Mouse (Mus musculus): Measurements from ENCODE around the gene Gucy2g. TPM values are rescaled to one million over a fixed set of nuclear protein-coding genes. Genes with fewer than 3 reads are reported as not detected.

Gucy2g gene
- polyA plus RNA-seq, 1 experiment from 2014 or later: 0.04 TPM

- H3K27ac ChIP-seq (ENCODE audit: low read length): 0 out of 2 replicates have a peak overlapping the region, but pooled peaks have one; percentile 12
- 46% methylated on average over 8 of the region's 8 CpGs for WGBS
Measured at GRCm38 (mm10) chr19:55232136-55232535, 8.9 kb downstream of the Gucy2g start.

GRCm38 (mm10) chr19:55231081-55231480 lies 10.0 kb downstream of the Gucy2g start:
- ATAC-seq: no peak
- no peak overlapping the region for H3K4me2 ChIP-seq (ENCODE audit: low read depth, low read length)
- H3K4me3 ChIP-seq (ENCODE audit: low read length): no peak overlapping the region
- no peaks in the 10 kb centered on the region for H3K9me3 ChIP-seq (ENCODE audit: control insufficient read depth, low read length)
- H3K9ac ChIP-seq (ENCODE audit: low read depth, low read length): no peak overlapping the region
- H3K27me3 ChIP-seq (replicated peaks; ENCODE audit: control insufficient read depth, insufficient read depth, low read length): no peaks in the 10 kb centered on the region
- WGBS: 75% methylated on average over 10 of the region's 10 CpGs
- H3K27ac ChIP-seq (ENCODE audit: low read length): peak overlapping the region; percentile 5; the same call in 1 of the 2 replicates
- no peaks in the 10 kb centered on the region for H3K36me3 ChIP-seq (ENCODE audit: control insufficient read depth, insufficient read depth, low read length)
- no peaks in the 10 kb centered on the region for H3K4me1 ChIP-seq (ENCODE audit: control insufficient read depth, insufficient read depth, low read length)

More at GRCm38 (mm10) chr19:55232136-55232535, 8.9 kb downstream of the Gucy2g start:
- Histone ChIP-seq H3K36me3 (ENCODE audit: control insufficient read depth, insufficient read depth, low read length) (no peaks in the 10 kb centered on the region), H3K4me3 (ENCODE audit: low read length) (no peak overlapping the region), H3K9me3 (ENCODE audit: control insufficient read depth, low read length) (no peaks in the 10 kb centered on the region), H3K27me3 (replicated peaks; ENCODE audit: control insufficient read depth, insufficient read depth, low read length) (no peaks in the 10 kb centered on the region), H3K9ac (ENCODE audit: low read depth, low read length) (no peak overlapping the region), H3K4me1 (ENCODE audit: control insufficient read depth, insufficient read depth, low read length) (no peaks in the 10 kb centered on the region), H3K4me2 (ENCODE audit: low read depth, low read length) (no peak overlapping the region)
- ATAC-seq: peak; percentile 91

- H3K4me3 ChIP-seq (ENCODE audit: low read length): no peak overlapping the region
- H3K9ac ChIP-seq (ENCODE audit: low read depth, low read length): no peak overlapping the region
- no peak for ATAC-seq
- no peak overlapping the region for H3K27ac ChIP-seq (ENCODE audit: low read length)
- no peaks in the 10 kb centered on the region for H3K36me3 ChIP-seq (ENCODE audit: control insufficient read depth, insufficient read depth, low read length)
- H3K4me1 ChIP-seq (ENCODE audit: control insufficient read depth, insufficient read depth, low read length): no peaks in the 10 kb centered on the region
- 0 out of 2 replicates have a peak, but pooled peaks cover 3% of the 10 kb centered on the region for H3K27me3 ChIP-seq (replicated peaks; ENCODE audit: control insufficient read depth, insufficient read depth, low read length)
- no peaks in the 10 kb centered on the region for H3K9me3 ChIP-seq (ENCODE audit: control insufficient read depth, low read length)
- 84% methylated on average over 7 of the region's 7 CpGs for WGBS
- no peak overlapping the region for H3K4me2 ChIP-seq (ENCODE audit: low read depth, low read length)
Measured at GRCm38 (mm10) chr19:55227135-55227534, 13.9 kb downstream of the Gucy2g start.

GRCm38 (mm10) chr19:55226621-55227020 lies 14.4 kb downstream of the Gucy2g start:
- Histone ChIP-seq H3K36me3 (ENCODE audit: control insufficient read depth, insufficient read depth, low read length) (no peaks in the 10 kb centered on the region), H3K4me2 (ENCODE audit: low read depth, low read length) (no peak overlapping the region), H3K4me3 (ENCODE audit: low read length) (no peak overlapping the region), H3K27ac (ENCODE audit: low read length) (no peak overlapping the region), H3K9ac (ENCODE audit: low read depth, low read length) (no peak overlapping the region), H3K4me1 (ENCODE audit: control insufficient read depth, insufficient read depth, low read length) (no peaks in the 10 kb centered on the region), H3K27me3 (replicated peaks; ENCODE audit: control insufficient read depth, insufficient read depth, low read length) (0 out of 2 replicates have a peak, but pooled peaks cover 3% of the 10 kb centered on the region), H3K9me3 (ENCODE audit: control insufficient read depth, low read length) (no peaks in the 10 kb centered on the region)
- 74% methylated on average over 5 of the region's 5 CpGs for WGBS
- no peak for ATAC-seq

GRCm38 (mm10) chr19:55222268-55222667 lies 18.8 kb downstream of the Gucy2g start:
- Histone ChIP-seq H3K4me3 (ENCODE audit: low read length) (no peak overlapping the region), H3K9ac (ENCODE audit: low read depth, low read length) (no peak overlapping the region), H3K27me3 (replicated peaks; ENCODE audit: control insufficient read depth, insufficient read depth, low read length) (0 out of 2 replicates have a peak, but pooled peaks cover 3% of the 10 kb centered on the region), H3K9me3 (ENCODE audit: control insufficient read depth, low read length) (no peaks in the 10 kb centered on the region), H3K36me3 (ENCODE audit: control insufficient read depth, insufficient read depth, low read length) (no peaks in the 10 kb centered on the region), H3K27ac (ENCODE audit: low read length) (no peak overlapping the region), H3K4me2 (ENCODE audit: low read depth, low read length) (no peak overlapping the region), H3K4me1 (ENCODE audit: control insufficient read depth, insufficient read depth, low read length) (peaks cover 8% of the 10 kb centered on the region)
- 91% methylated on average over 9 of the region's 9 CpGs for WGBS
- no peak for ATAC-seq

GRCm38 (mm10) chr19:55221208-55221607 lies 19.8 kb downstream of the Gucy2g start:
- WGBS: 83% methylated on average over 6 of the region's 6 CpGs

GRCm38 (mm10) chr19:55219359-55219758 lies 21.7 kb downstream of the Gucy2g start:
- Histone ChIP-seq H3K4me3 (ENCODE audit: low read length) (no peak overlapping the region), H3K9me3 (ENCODE audit: control insufficient read depth, low read length) (no peaks in the 10 kb centered on the region), H3K36me3 (ENCODE audit: control insufficient read depth, insufficient read depth, low read length) (no peaks in the 10 kb centered on the region), H3K9ac (ENCODE audit: low read depth, low read length) (no peak overlapping the region; the same call in 1 of the 2 replicates), H3K27me3 (replicated peaks; ENCODE audit: control insufficient read depth, insufficient read depth, low read length) (no peaks in the 10 kb centered on the region), H3K27ac (ENCODE audit: low read length) (no peak overlapping the region), H3K4me2 (ENCODE audit: low read depth, low read length) (no peak overlapping the region), H3K4me1 (ENCODE audit: control insufficient read depth, insufficient read depth, low read length) (peaks cover 8% of the 10 kb centered on the region)
- WGBS: 71% methylated on average over 8 of the region's 8 CpGs
- ATAC-seq: 0 out of 2 replicates have a peak, but pooled peaks have one; percentile 22

More at GRCm38 (mm10) chr19:55221208-55221607, 19.8 kb downstream of the Gucy2g start:
- no peaks in the 10 kb centered on the region for H3K36me3 ChIP-seq (ENCODE audit: control insufficient read depth, insufficient read depth, low read length)
- no peak overlapping the region for H3K9ac ChIP-seq (ENCODE audit: low read depth, low read length)
- H3K27ac ChIP-seq (ENCODE audit: low read length): no peak overlapping the region
- 0 out of 2 replicates have a peak, but pooled peaks cover 3% of the 10 kb centered on the region for H3K27me3 ChIP-seq (replicated peaks; ENCODE audit: control insufficient read depth, insufficient read depth, low read length)
- no peak overlapping the region for H3K4me2 ChIP-seq (ENCODE audit: low read depth, low read length)
- no peaks in the 10 kb centered on the region for H3K9me3 ChIP-seq (ENCODE audit: control insufficient read depth, low read length)
- peaks cover 8% of the 10 kb centered on the region for H3K4me1 ChIP-seq (ENCODE audit: control insufficient read depth, insufficient read depth, low read length)
- no peak overlapping the region for H3K4me3 ChIP-seq (ENCODE audit: low read length)
- no peak for ATAC-seq

GRCm38 (mm10) chr19:55218741-55219221 lies 22.3 kb downstream of the Gucy2g start:
- peaks cover 8% of the 10 kb centered on the region for H3K4me1 ChIP-seq (ENCODE audit: control insufficient read depth, insufficient read depth, low read length)
- peak; percentile 69 for ATAC-seq
- peak overlapping the region; percentile 58 for H3K9ac ChIP-seq (ENCODE audit: low read depth, low read length)
- H3K4me2 ChIP-seq (ENCODE audit: low read depth, low read length): peak overlapping the region; percentile 58
- H3K27me3 ChIP-seq (replicated peaks; ENCODE audit: control insufficient read depth, insufficient read depth, low read length): no peaks in the 10 kb centered on the region
- no peaks in the 10 kb centered on the region for H3K9me3 ChIP-seq (ENCODE audit: control insufficient read depth, low read length)
- H3K4me3 ChIP-seq (ENCODE audit: low read length): peak overlapping the region; percentile 46
- H3K27ac ChIP-seq (ENCODE audit: low read length): no peak overlapping the region
- WGBS: 24% methylated on average over 12 of the region's 12 CpGs
- no peaks in the 10 kb centered on the region for H3K36me3 ChIP-seq (ENCODE audit: control insufficient read depth, insufficient read depth, low read length)

GRCm38 (mm10) chr19:55218192-55218739 lies 22.8 kb downstream of the Gucy2g start:
- Histone ChIP-seq H3K9me3 (ENCODE audit: control insufficient read depth, low read length) (no peaks in the 10 kb centered on the region), H3K27me3 (replicated peaks; ENCODE audit: control insufficient read depth, insufficient read depth, low read length) (no peaks in the 10 kb centered on the region), H3K4me3 (ENCODE audit: low read length) (peak overlapping the region; percentile 46), H3K4me2 (ENCODE audit: low read depth, low read length) (peak overlapping the region; percentile 58), H3K4me1 (ENCODE audit: control insufficient read depth, insufficient read depth, low read length) (peaks cover 8% of the 10 kb centered on the region), H3K27ac (ENCODE audit: low read length) (no peak overlapping the region), H3K36me3 (ENCODE audit: control insufficient read depth, insufficient read depth, low read length) (no peaks in the 10 kb centered on the region), H3K9ac (ENCODE audit: low read depth, low read length) (peak overlapping the region; percentile 58)
- peak; percentile 75 for ATAC-seq
- WGBS: 4% methylated on average over 20 of the region's 20 CpGs
